Mouse (Mus musculus) midbrain, embryonic 12.5 days (tissue): Measurements from ENCODE around the gene Col4a2. TPM values are rescaled to one million over a fixed set of nuclear protein-coding genes. Genes with fewer than 3 reads are reported as not detected.
A peak's percentile ranks its signal among the peaks of the same experiment; 100 is the strongest.

Experiments used
- ATAC-seq: fragments of 200-750 bp; cut with Nextera tagmentation; 2 replicates; pipeline ENCODE4 v1.8.0; 2017; ENCODE audit warnings: low read depth, moderate TSS enrichment, moderate library complexity; ENCODE audit not compliant: low FRiP score
- H3K27ac ChIP-seq: fragments of 300-500 bp; sonication (generic); replicated peaks from 2 replicates; pipeline ENCODE4 v1.5.1; 2016; ENCODE audit warnings: mild to moderate bottlenecking
- H3K27me3 ChIP-seq: fragments of 300-500 bp; sonication (generic); 2 replicates; pipeline ENCODE4 v1.6.1; 2016; ENCODE audit warnings: mild to moderate bottlenecking
- H3K36me3 ChIP-seq: fragments of 300-500 bp; sonication (generic); 2 replicates; pipeline ENCODE4 v1.6.1; 2016
- H3K4me1 ChIP-seq: fragments of 300-500 bp; sonication (generic); 2 replicates; pipeline ENCODE4 v1.6.1; 2016
- H3K4me2 ChIP-seq: fragments of 300-500 bp; sonication (generic); replicated peaks from 2 replicates; pipeline ENCODE4 v1.6.1; 2016; ENCODE audit warnings: mild to moderate bottlenecking, moderate library complexity
- H3K4me3 ChIP-seq: fragments of 300-500 bp; sonication (generic); 2 replicates; pipeline ENCODE4 v1.5.1; 2016; ENCODE audit warnings: mild to moderate bottlenecking
- H3K9ac ChIP-seq: fragments of 300-500 bp; sonication (generic); replicated peaks from 2 replicates; pipeline ENCODE4 v1.6.1; 2016; ENCODE audit warnings: mild to moderate bottlenecking, moderate library complexity
- H3K9me3 ChIP-seq: fragments of 300-500 bp; sonication (generic); 2 replicates; pipeline ENCODE4 v1.6.1; 2016; ENCODE audit warnings: mild to moderate bottlenecking
- WGBS: fragments of 180-500 bp; shearing (Covaris S2); methylation state at CpG from one replicate; pipeline ENCODE4 v1.1.7; 2016; 5-methylcytosine and 5-hydroxymethylcytosine counted together
- polyA plus RNA-seq: library from polyadenylated mRNA; unstranded; fragments of >200 nt; fragmentation: Nextera tagmentation; extraction: Ambion mirVana; gene quantifications from 2 replicates; pipeline ENCODE4 v1.2.1, GENCODE M21; 2016

The Col4a2 gene
- polyA plus RNA-seq, 1 experiment from 2014 or later: 82.0 TPM

- no peak overlapping the region for H3K27ac ChIP-seq
- no peaks in the 10 kb centered on the region for H3K9me3 ChIP-seq
- WGBS: 77% methylated on average over 12 of the region's 12 CpGs
- ATAC-seq: no peak
- H3K36me3 ChIP-seq: no peaks in the 10 kb centered on the region
- H3K4me3 ChIP-seq: no peak overlapping the region
- no peak overlapping the region for H3K9ac ChIP-seq
- no peak overlapping the region for H3K4me2 ChIP-seq
- no peaks in the 10 kb centered on the region for H3K27me3 ChIP-seq
- H3K4me1 ChIP-seq: no peaks in the 10 kb centered on the region
These were observed 13.9 kb upstream of the Col4a2 start for GRCm38 (mm10) chr8:11298531-11299316.

- no peak for ATAC-seq
- Histone ChIP-seq H3K36me3 (no peaks in the 10 kb centered on the region), H3K9me3 (no peaks in the 10 kb centered on the region), H3K4me3 (no peak overlapping the region), H3K27me3 (no peaks in the 10 kb centered on the region), H3K27ac (no peak overlapping the region), H3K4me1 (no peaks in the 10 kb centered on the region), H3K9ac (no peak overlapping the region), H3K4me2 (no peak overlapping the region)
- 80% methylated on average over 3 of the region's 3 CpGs for WGBS
These were observed 13.3 kb upstream of the Col4a2 start for GRCm38 (mm10) chr8:11299317-11299602.

DNA sequence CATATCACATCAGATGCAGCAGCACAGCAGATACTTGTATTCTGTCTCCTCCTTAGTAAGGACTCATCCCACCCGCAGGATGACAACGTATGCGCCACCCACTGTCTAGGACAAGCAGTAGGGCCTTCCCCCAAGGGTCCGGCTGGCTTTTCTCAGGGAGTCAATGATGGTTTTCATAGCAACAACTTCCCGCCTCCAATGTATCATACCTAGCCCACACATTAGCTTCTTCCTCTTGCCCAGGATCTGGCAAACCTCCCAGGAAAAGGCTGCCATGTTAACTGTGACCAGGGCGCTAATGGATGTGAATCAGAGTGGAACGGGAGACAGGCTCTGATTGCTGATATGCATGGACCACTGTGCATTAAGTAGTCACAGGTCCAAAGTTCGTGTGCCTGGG, 12.2 kb upstream of the Col4a2 start:
- Histone ChIP-seq H3K27ac (no peak overlapping the region), H3K4me2 (no peak overlapping the region), H3K9me3 (no peaks in the 10 kb centered on the region), H3K4me1 (no peaks in the 10 kb centered on the region), H3K9ac (no peak overlapping the region), H3K27me3 (no peaks in the 10 kb centered on the region), H3K4me3 (no peak overlapping the region), H3K36me3 (no peaks in the 10 kb centered on the region)
- WGBS: 86% methylated on average over 8 of the region's 8 CpGs
- no peak for ATAC-seq

DNA sequence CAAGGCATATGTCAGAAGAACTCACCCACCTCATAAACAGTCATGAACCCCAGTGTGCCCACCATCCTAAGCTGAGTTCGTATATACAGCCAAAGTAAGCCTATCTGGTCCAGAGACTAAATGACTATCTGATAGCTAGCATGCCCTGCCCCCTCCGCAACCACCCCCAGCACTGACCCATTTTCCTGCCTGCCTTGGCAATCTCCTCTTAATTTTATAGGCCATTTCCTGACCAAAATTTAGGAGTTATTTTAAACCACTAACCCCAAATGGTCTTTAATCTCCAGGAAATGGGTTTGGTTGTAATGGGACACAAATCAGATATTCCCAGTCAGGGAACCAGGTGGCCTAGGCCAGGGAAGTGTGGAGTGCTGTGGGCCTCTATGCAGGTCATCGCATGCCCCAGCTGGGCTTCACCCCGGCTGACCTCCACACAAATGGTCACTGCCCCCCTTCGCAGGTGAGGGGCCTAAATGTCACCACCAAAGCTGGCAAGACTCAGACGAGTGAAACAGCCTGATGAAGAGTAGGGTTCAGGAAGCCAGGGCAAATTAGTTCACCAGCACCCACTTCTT, 8.5 kb upstream of the Col4a2 start:
- no peak overlapping the region for H3K4me3 ChIP-seq
- WGBS: 94% methylated on average over 6 of the region's 6 CpGs
- ATAC-seq: no peak

GRCm38 (mm10) chr8:11305539-11305938, 7.1 kb upstream of the Col4a2 start:
- 83% methylated on average over 1 of the region's 1 CpGs for WGBS
- ATAC-seq: no peak
- H3K9ac ChIP-seq: no peak overlapping the region
- H3K9me3 ChIP-seq: no peaks in the 10 kb centered on the region
- H3K4me1 ChIP-seq: peaks cover 9% of the 10 kb centered on the region; the same call in 1 of the 2 replicates
- H3K27me3 ChIP-seq: peaks cover 35% of the 10 kb centered on the region
- no peaks in the 10 kb centered on the region for H3K36me3 ChIP-seq
- H3K4me2 ChIP-seq: no peak overlapping the region
- H3K27ac ChIP-seq: no peak overlapping the region
- H3K4me3 ChIP-seq: no peak overlapping the region

More for the DNA sequence above, 8.5 kb upstream of the Col4a2 start:
- Histone ChIP-seq H3K9ac (no peak overlapping the region), H3K4me2 (no peak overlapping the region), H3K36me3 (no peaks in the 10 kb centered on the region), H3K9me3 (no peaks in the 10 kb centered on the region), H3K4me1 (peaks cover 9% of the 10 kb centered on the region; the same call in 1 of the 2 replicates), H3K27ac (no peak overlapping the region), H3K27me3 (peaks cover 21% of the 10 kb centered on the region)

- no peak overlapping the region for H3K27ac ChIP-seq
- ATAC-seq: no peak
- H3K36me3 ChIP-seq: no peaks in the 10 kb centered on the region
- peaks cover 54% of the 10 kb centered on the region for H3K27me3 ChIP-seq
- H3K4me2 ChIP-seq: no peak overlapping the region
- no peak overlapping the region for H3K9ac ChIP-seq
- 82% methylated on average over 7 of the region's 7 CpGs for WGBS
- peaks cover 14% of the 10 kb centered on the region for H3K4me1 ChIP-seq
- no peaks in the 10 kb centered on the region for H3K9me3 ChIP-seq
- H3K4me3 ChIP-seq: no peak overlapping the region
These were observed 5.2 kb upstream of the Col4a2 start for GRCm38 (mm10) chr8:11307451-11307850.

DNA sequence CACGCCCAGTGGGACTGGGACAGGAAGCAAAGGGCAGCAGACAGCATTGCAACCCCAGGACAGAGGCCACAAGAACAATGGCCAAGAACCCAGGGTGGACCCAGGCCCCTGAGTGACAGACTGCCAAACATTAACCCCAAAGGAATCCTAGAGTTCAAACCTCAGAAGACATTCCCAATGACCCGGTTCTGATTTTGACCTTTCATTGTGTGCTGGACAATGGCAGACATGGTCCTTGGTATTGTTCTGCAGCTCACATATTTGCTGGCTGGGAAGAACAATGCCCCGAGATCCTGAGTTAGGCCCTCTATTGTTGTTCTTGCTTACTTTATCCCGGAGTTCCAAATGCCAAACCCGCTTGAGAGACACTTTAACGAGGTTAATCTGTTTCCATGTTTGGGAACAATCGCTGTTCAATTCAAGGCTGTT, 4.0 kb upstream of the Col4a2 start:
- Histone ChIP-seq H3K9ac (no peak overlapping the region), H3K4me3 (no peak overlapping the region), H3K9me3 (no peaks in the 10 kb centered on the region), H3K4me1 (peaks cover 24% of the 10 kb centered on the region), H3K27ac (no peak overlapping the region), H3K27me3 (peaks cover 66% of the 10 kb centered on the region), H3K36me3 (no peaks in the 10 kb centered on the region), H3K4me2 (no peak overlapping the region)
- no peak for ATAC-seq
- WGBS: 14% methylated on average over 7 of the region's 7 CpGs

- no peak for ATAC-seq
- no peaks in the 10 kb centered on the region for H3K9me3 ChIP-seq
- H3K4me3 ChIP-seq: no peak overlapping the region
- H3K4me2 ChIP-seq: no peak overlapping the region
- WGBS: 22% methylated on average over 5 of the region's 5 CpGs
- peaks cover 72% of the 10 kb centered on the region for H3K27me3 ChIP-seq
- peaks cover 30% of the 10 kb centered on the region for H3K4me1 ChIP-seq
- H3K9ac ChIP-seq: no peak overlapping the region
- H3K36me3 ChIP-seq: no peaks in the 10 kb centered on the region
- no peak overlapping the region for H3K27ac ChIP-seq
These were observed 3.4 kb upstream of the Col4a2 start for GRCm38 (mm10) chr8:11309226-11309625.

- H3K4me2 ChIP-seq: no peak overlapping the region
- no peak overlapping the region for H3K27ac ChIP-seq
- H3K9ac ChIP-seq: no peak overlapping the region
- no peak for ATAC-seq
- H3K4me1 ChIP-seq: peaks cover 30% of the 10 kb centered on the region
- no peak overlapping the region for H3K4me3 ChIP-seq
- WGBS: 71% methylated on average over 2 of the region's 2 CpGs
- H3K36me3 ChIP-seq: no peaks in the 10 kb centered on the region
- peaks cover 80% of the 10 kb centered on the region for H3K27me3 ChIP-seq
- H3K9me3 ChIP-seq: no peaks in the 10 kb centered on the region
These were observed 2.6 kb upstream of the Col4a2 start for GRCm38 (mm10) chr8:11310049-11310448.

DNA sequence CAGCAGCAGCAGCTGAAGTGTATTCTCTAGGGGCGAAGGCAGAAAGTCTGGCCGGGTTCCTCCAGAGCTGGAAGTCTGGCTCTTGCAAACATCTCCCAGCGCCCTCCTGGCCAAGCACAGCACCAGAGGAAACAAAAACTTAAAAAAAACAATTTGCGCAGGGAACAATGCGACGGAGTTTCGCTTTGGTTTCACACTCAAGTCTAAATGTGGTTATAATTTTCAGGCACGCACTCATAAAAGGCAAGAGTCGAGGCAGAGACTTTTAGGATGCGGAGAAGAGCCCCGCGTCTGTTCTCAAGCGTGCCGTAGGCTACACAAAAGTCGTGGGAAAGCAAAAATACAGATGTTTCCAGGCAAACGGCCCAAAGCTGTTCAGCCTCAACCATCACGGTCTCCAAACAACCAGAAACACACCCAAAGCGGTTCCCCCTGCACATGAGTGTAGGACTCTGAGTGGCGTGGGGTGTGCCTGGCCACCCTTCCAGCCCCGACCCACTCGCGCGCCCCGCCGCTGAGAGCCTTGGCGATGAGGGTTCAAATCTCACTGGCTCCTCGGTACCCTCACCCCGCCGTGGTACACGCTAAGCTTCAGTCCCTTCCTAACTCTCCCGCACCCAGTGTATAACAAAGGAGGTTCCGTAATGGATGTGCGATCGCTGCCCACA, 790 bp upstream of the Col4a2 start:
- Histone ChIP-seq H3K4me2 (peak overlapping the region; percentile 94), H3K27me3 (peaks cover 93% of the 10 kb centered on the region), H3K27ac (no peak overlapping the region), H3K36me3 (no peaks in the 10 kb centered on the region), H3K9ac (peak overlapping the region; percentile 64), H3K4me1 (peaks cover 30% of the 10 kb centered on the region), H3K9me3 (no peaks in the 10 kb centered on the region), H3K4me3 (peak overlapping the region; percentile 62)
- WGBS: 2% methylated on average over 34 of the region's 34 CpGs
- ATAC-seq: no peak

- H3K9me3 ChIP-seq: no peaks in the 10 kb centered on the region
- peak overlapping the region; percentile 64 for H3K9ac ChIP-seq
- H3K4me2 ChIP-seq: peak overlapping the region; percentile 94
- 0 out of 2 replicates have a peak overlapping the region, but pooled peaks have one; percentile 39 for H3K27ac ChIP-seq
- no peaks in the 10 kb centered on the region for H3K36me3 ChIP-seq
- peaks cover 26% of the 10 kb centered on the region for H3K4me1 ChIP-seq
- peak; percentile 38; the same call in 1 of the 2 replicates for ATAC-seq
- H3K27me3 ChIP-seq: peaks cover 82% of the 10 kb centered on the region
- peak overlapping the region; percentile 62 for H3K4me3 ChIP-seq
- WGBS: 2% methylated on average over 45 of the region's 45 CpGs
These were observed 839 bp downstream of the Col4a2 start for GRCm38 (mm10) chr8:11313176-11314111.
